Mouse (Mus musculus): Measurements from ENCODE around the gene Tm9sf4.

The Tm9sf4 gene

GRCm38 (mm10) chr2:153157270-153157669 is 3.8 kb upstream of the Tm9sf4 start:
- no peak for DNase-seq (ENCODE audit: low spot score)

GRCm38 (mm10) chr2:153160133-153160532 is 970 bp upstream of the Tm9sf4 start:
- no peak for DNase-seq (ENCODE audit: low spot score)

GRCm38 (mm10) chr2:153161684-153162080 is 579 bp downstream of the Tm9sf4 start:
- no peak for DNase-seq (ENCODE audit: low spot score)

GRCm38 (mm10) chr2:153167136-153167535 is 6.0 kb downstream of the Tm9sf4 start:
- DNase-seq (ENCODE audit: low spot score) = no peak

- DNase-seq (ENCODE audit: low spot score) = no peak
Observed at GRCm38 (mm10) chr2:153168134-153168820, 7.2 kb downstream of the Tm9sf4 start.

- DNase-seq (ENCODE audit: low spot score) = no peak
Observed at GRCm38 (mm10) chr2:153170490-153171224, 9.6 kb downstream of the Tm9sf4 start.

GRCm38 (mm10) chr2:153171966-153172365 is 10.9 kb downstream of the Tm9sf4 start:
- no peak for DNase-seq (ENCODE audit: low spot score)

- no peak for DNase-seq (ENCODE audit: low spot score)
Observed at GRCm38 (mm10) chr2:153175995-153176570, 15.0 kb downstream of the Tm9sf4 start.

- no peak for DNase-seq (ENCODE audit: low spot score)
Observed at GRCm38 (mm10) chr2:153177188-153177587, 16.1 kb downstream of the Tm9sf4 start.

- DNase-seq (ENCODE audit: low spot score) = no peak
Observed at GRCm38 (mm10) chr2:153179126-153179860, 18.2 kb downstream of the Tm9sf4 start.

- DNase-seq (ENCODE audit: low spot score) = no peak
Observed at GRCm38 (mm10) chr2:153179961-153180360, 18.9 kb downstream of the Tm9sf4 start.

GRCm38 (mm10) chr2:153186176-153186591 is 25.1 kb downstream of the Tm9sf4 start:
- DNase-seq (ENCODE audit: low spot score) = no peak

- no peak for DNase-seq (ENCODE audit: low spot score)
Observed at GRCm38 (mm10) chr2:153187848-153188247, 26.7 kb downstream of the Tm9sf4 start.

GRCm38 (mm10) chr2:153191242-153191641 is 30.1 kb downstream of the Tm9sf4 start:
- no peak for DNase-seq (ENCODE audit: low spot score)

GRCm38 (mm10) chr2:153194255-153194654 is 33.2 kb downstream of the Tm9sf4 start:
- no peak for DNase-seq (ENCODE audit: low spot score)

- no peak for DNase-seq (ENCODE audit: low spot score)
Observed at GRCm38 (mm10) chr2:153198485-153198884, 37.4 kb downstream of the Tm9sf4 start.

- DNase-seq (ENCODE audit: low spot score) = no peak
Observed at GRCm38 (mm10) chr2:153199114-153199513, 38.0 kb downstream of the Tm9sf4 start.

GRCm38 (mm10) chr2:153202766-153203165 is 41.7 kb downstream of the Tm9sf4 start:
- no peak for DNase-seq (ENCODE audit: low spot score)

- no peak for DNase-seq (ENCODE audit: low spot score)
Observed at GRCm38 (mm10) chr2:153208149-153208548, 47.0 kb downstream of the Tm9sf4 start.

GRCm38 (mm10) chr2:153209286-153209685 is 48.2 kb downstream of the Tm9sf4 start:
- DNase-seq (ENCODE audit: low spot score) = no peak

GRCm38 (mm10) chr2:153211451-153211850 is 50.3 kb downstream of the Tm9sf4 start:
- no peak for DNase-seq (ENCODE audit: low spot score)

- no peak for DNase-seq (ENCODE audit: low spot score)
Observed at GRCm38 (mm10) chr2:153213351-153213750, 52.2 kb downstream of the Tm9sf4 start.
